Mouse (Mus musculus): ENCODE measurements at regions not wholly inside any gene's neighbourhood (a gene's known extent, or its start where the extent isn't known, plus 50 kb on each side); places are given as distances from the start of the nearest gene placed in this dataset.

- H3K4me1 ChIP-seq (ENCODE audit: control insufficient read depth, insufficient read depth, low read length) = peaks cover 9% of the 10 kb centered on the region
- H3K36me3 ChIP-seq (ENCODE audit: control insufficient read depth, insufficient read depth, low read length) = no peaks in the 10 kb centered on the region
- H3K9ac ChIP-seq (ENCODE audit: low read depth, low read length) = peak overlapping the region; percentile 30
- no peaks in the 10 kb centered on the region for H3K9me3 ChIP-seq (replicated peaks; ENCODE audit: control insufficient read depth, low read length, poor library complexity, severe bottlenecking)
- 3% methylated on average over 19 of the region's 19 CpGs for WGBS
- H3K4me2 ChIP-seq (ENCODE audit: low read length) = peak overlapping the region; percentile 53
- H3K4me3 ChIP-seq (ENCODE audit: low read depth, low read length) = peak overlapping the region; percentile 17
- no peak overlapping the region for H3K27ac ChIP-seq (ENCODE audit: low read length)
- no peaks in the 10 kb centered on the region for H3K27me3 ChIP-seq (ENCODE audit: control insufficient read depth, insufficient read depth, low read depth, low read length)
- ATAC-seq = peak; percentile 90
Observed at GRCm38 (mm10) chr9:24974021-24974741, 115.0 kb upstream of the Gm10181 start.

GRCm38 (mm10) chr9:24982796-24983195, 106.4 kb upstream of the Gm10181 start:
- no peaks in the 10 kb centered on the region for H3K9me3 ChIP-seq (replicated peaks; ENCODE audit: control insufficient read depth, low read length, poor library complexity, severe bottlenecking)
- ATAC-seq = no peak
- no peak overlapping the region for H3K27ac ChIP-seq (ENCODE audit: low read length)
- no peaks in the 10 kb centered on the region for H3K4me1 ChIP-seq (ENCODE audit: control insufficient read depth, insufficient read depth, low read length)
- no peaks in the 10 kb centered on the region for H3K36me3 ChIP-seq (ENCODE audit: control insufficient read depth, insufficient read depth, low read length)
- 70% methylated on average over 3 of the region's 3 CpGs for WGBS
- H3K4me3 ChIP-seq (ENCODE audit: low read depth, low read length) = no peak overlapping the region
- no peak overlapping the region for H3K9ac ChIP-seq (ENCODE audit: low read depth, low read length)
- no peaks in the 10 kb centered on the region for H3K27me3 ChIP-seq (ENCODE audit: control insufficient read depth, insufficient read depth, low read depth, low read length)
- no peak overlapping the region for H3K4me2 ChIP-seq (ENCODE audit: low read length)

GRCm38 (mm10) chr9:24994491-24994890, 94.7 kb upstream of the Gm10181 start:
- Histone ChIP-seq H3K9me3 (replicated peaks; ENCODE audit: control insufficient read depth, low read length, poor library complexity, severe bottlenecking) (no peaks in the 10 kb centered on the region), H3K27ac (ENCODE audit: low read length) (no peak overlapping the region), H3K4me3 (ENCODE audit: low read depth, low read length) (no peak overlapping the region), H3K9ac (ENCODE audit: low read depth, low read length) (no peak overlapping the region), H3K36me3 (ENCODE audit: control insufficient read depth, insufficient read depth, low read length) (no peaks in the 10 kb centered on the region), H3K27me3 (ENCODE audit: control insufficient read depth, insufficient read depth, low read depth, low read length) (no peaks in the 10 kb centered on the region), H3K4me2 (ENCODE audit: low read length) (no peak overlapping the region), H3K4me1 (ENCODE audit: control insufficient read depth, insufficient read depth, low read length) (no peaks in the 10 kb centered on the region)
- WGBS = 73% methylated on average over 7 of the region's 7 CpGs
- no peak for ATAC-seq

- H3K4me1 ChIP-seq (ENCODE audit: control insufficient read depth, insufficient read depth, low read length) = no peaks in the 10 kb centered on the region
- no peak overlapping the region for H3K27ac ChIP-seq (ENCODE audit: low read length)
- H3K9me3 ChIP-seq (replicated peaks; ENCODE audit: control insufficient read depth, low read length, poor library complexity, severe bottlenecking) = no peaks in the 10 kb centered on the region
- H3K9ac ChIP-seq (ENCODE audit: low read depth, low read length) = no peak overlapping the region
- no peak for ATAC-seq
- 83% methylated on average over 4 of the region's 4 CpGs for WGBS
- H3K4me2 ChIP-seq (ENCODE audit: low read length) = no peak overlapping the region
- no peaks in the 10 kb centered on the region for H3K27me3 ChIP-seq (ENCODE audit: control insufficient read depth, insufficient read depth, low read depth, low read length)
- H3K4me3 ChIP-seq (ENCODE audit: low read depth, low read length) = no peak overlapping the region
- no peaks in the 10 kb centered on the region for H3K36me3 ChIP-seq (ENCODE audit: control insufficient read depth, insufficient read depth, low read length)
Observed at GRCm38 (mm10) chr9:25021095-25021691, 68.0 kb upstream of the Gm10181 start.

- Histone ChIP-seq H3K9ac (ENCODE audit: low read depth, low read length) (no peak overlapping the region), H3K4me3 (ENCODE audit: low read depth, low read length) (no peak overlapping the region), H3K27me3 (ENCODE audit: control insufficient read depth, insufficient read depth, low read depth, low read length) (no peaks in the 10 kb centered on the region), H3K4me2 (ENCODE audit: low read length) (no peak overlapping the region), H3K27ac (ENCODE audit: low read length) (no peak overlapping the region), H3K36me3 (ENCODE audit: control insufficient read depth, insufficient read depth, low read length) (no peaks in the 10 kb centered on the region), H3K9me3 (replicated peaks; ENCODE audit: control insufficient read depth, low read length, poor library complexity, severe bottlenecking) (no peaks in the 10 kb centered on the region), H3K4me1 (ENCODE audit: control insufficient read depth, insufficient read depth, low read length) (no peaks in the 10 kb centered on the region)
- WGBS = 87% methylated on average over 4 of the region's 4 CpGs
- no peak for ATAC-seq
Observed at GRCm38 (mm10) chr9:25022439-25022838, 66.8 kb upstream of the Gm10181 start.

GRCm38 (mm10) chr9:25024486-25024885, 64.7 kb upstream of the Gm10181 start:
- ATAC-seq = no peak
- no peak overlapping the region for H3K9ac ChIP-seq (ENCODE audit: low read depth, low read length)
- H3K36me3 ChIP-seq (ENCODE audit: control insufficient read depth, insufficient read depth, low read length) = no peaks in the 10 kb centered on the region
- 0 out of 2 replicates have a peak, but pooled peaks cover 2% of the 10 kb centered on the region for H3K27me3 ChIP-seq (ENCODE audit: control insufficient read depth, insufficient read depth, low read depth, low read length)
- no peak overlapping the region for H3K27ac ChIP-seq (ENCODE audit: low read length)
- H3K4me1 ChIP-seq (ENCODE audit: control insufficient read depth, insufficient read depth, low read length) = no peaks in the 10 kb centered on the region
- WGBS = 55% methylated on average over 4 of the region's 4 CpGs
- no peak overlapping the region for H3K4me2 ChIP-seq (ENCODE audit: low read length)
- no peaks in the 10 kb centered on the region for H3K9me3 ChIP-seq (replicated peaks; ENCODE audit: control insufficient read depth, low read length, poor library complexity, severe bottlenecking)
- no peak overlapping the region for H3K4me3 ChIP-seq (ENCODE audit: low read depth, low read length)

- ATAC-seq = no peak
- Histone ChIP-seq H3K36me3 (ENCODE audit: control insufficient read depth, insufficient read depth, low read length) (no peaks in the 10 kb centered on the region), H3K27me3 (ENCODE audit: control insufficient read depth, insufficient read depth, low read depth, low read length) (0 out of 2 replicates have a peak, but pooled peaks cover 2% of the 10 kb centered on the region), H3K9ac (ENCODE audit: low read depth, low read length) (no peak overlapping the region), H3K4me3 (ENCODE audit: low read depth, low read length) (no peak overlapping the region), H3K4me2 (ENCODE audit: low read length) (no peak overlapping the region), H3K9me3 (replicated peaks; ENCODE audit: control insufficient read depth, low read length, poor library complexity, severe bottlenecking) (no peaks in the 10 kb centered on the region), H3K4me1 (ENCODE audit: control insufficient read depth, insufficient read depth, low read length) (no peaks in the 10 kb centered on the region), H3K27ac (ENCODE audit: low read length) (no peak overlapping the region)
- WGBS = 9% methylated on average over 8 of the region's 8 CpGs
Observed at GRCm38 (mm10) chr9:25027581-25027980, 61.6 kb upstream of the Gm10181 start.

GRCm38 (mm10) chr9:25028305-25028704, 60.9 kb upstream of the Gm10181 start:
- no peak overlapping the region for H3K27ac ChIP-seq (ENCODE audit: low read length)
- 75% methylated on average over 6 of the region's 6 CpGs for WGBS
- no peak overlapping the region for H3K4me3 ChIP-seq (ENCODE audit: low read depth, low read length)
- H3K9me3 ChIP-seq (replicated peaks; ENCODE audit: control insufficient read depth, low read length, poor library complexity, severe bottlenecking) = no peaks in the 10 kb centered on the region
- no peaks in the 10 kb centered on the region for H3K36me3 ChIP-seq (ENCODE audit: control insufficient read depth, insufficient read depth, low read length)
- no peak overlapping the region for H3K9ac ChIP-seq (ENCODE audit: low read depth, low read length)
- H3K27me3 ChIP-seq (ENCODE audit: control insufficient read depth, insufficient read depth, low read depth, low read length) = 0 out of 2 replicates have a peak, but pooled peaks cover 2% of the 10 kb centered on the region
- H3K4me2 ChIP-seq (ENCODE audit: low read length) = no peak overlapping the region
- H3K4me1 ChIP-seq (ENCODE audit: control insufficient read depth, insufficient read depth, low read length) = no peaks in the 10 kb centered on the region
- ATAC-seq = no peak

- H3K9ac ChIP-seq (ENCODE audit: low read depth, low read length) = no peak overlapping the region
- no peak for ATAC-seq
- H3K4me2 ChIP-seq (ENCODE audit: low read length) = no peak overlapping the region
- H3K9me3 ChIP-seq (replicated peaks; ENCODE audit: control insufficient read depth, low read length, poor library complexity, severe bottlenecking) = no peaks in the 10 kb centered on the region
- H3K27me3 ChIP-seq (ENCODE audit: control insufficient read depth, insufficient read depth, low read depth, low read length) = 0 out of 2 replicates have a peak, but pooled peaks cover 2% of the 10 kb centered on the region
- H3K36me3 ChIP-seq (ENCODE audit: control insufficient read depth, insufficient read depth, low read length) = no peaks in the 10 kb centered on the region
- 94% methylated on average over 6 of the region's 6 CpGs for WGBS
- no peak overlapping the region for H3K27ac ChIP-seq (ENCODE audit: low read length)
- no peak overlapping the region for H3K4me3 ChIP-seq (ENCODE audit: low read depth, low read length)
- H3K4me1 ChIP-seq (ENCODE audit: control insufficient read depth, insufficient read depth, low read length) = no peaks in the 10 kb centered on the region
Observed at GRCm38 (mm10) chr9:25031466-25031865, 57.8 kb upstream of the Gm10181 start.

All from midbrain, embryonic 16.5 days (tissue).